Mouse (Mus musculus): ENCODE results near the gene Col23a1. TPM values are rescaled to one million over a fixed set of nuclear protein-coding genes. Genes with fewer than 3 reads are reported as not detected.

The Col23a1 gene
- polyA plus RNA-seq, 1 experiment = 1.5 TPM

DNA sequence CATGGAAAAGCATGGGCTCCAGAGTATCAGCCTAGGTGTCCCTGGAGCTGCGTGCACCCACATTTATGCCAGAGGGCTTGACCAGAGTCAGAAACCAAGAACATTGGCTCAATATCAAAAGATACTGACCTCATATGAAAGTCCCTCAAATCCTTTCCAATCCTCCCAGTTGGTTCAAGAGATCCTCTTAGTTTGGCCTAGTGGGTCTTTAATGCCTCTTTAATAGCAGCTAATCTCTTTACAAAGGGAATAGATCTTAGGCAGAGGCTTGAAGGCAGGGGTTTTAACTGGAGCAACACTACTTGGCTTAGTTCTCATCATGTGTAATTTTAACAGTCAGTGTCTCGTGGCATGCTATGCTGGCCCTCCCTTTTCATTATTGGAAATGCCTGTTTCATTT, 184.0 kb downstream of the Col23a1 start:
- H3K4me3 ChIP-seq (ENCODE audit: insufficient read depth, low read depth, low read length) = no peak overlapping the region

DNA sequence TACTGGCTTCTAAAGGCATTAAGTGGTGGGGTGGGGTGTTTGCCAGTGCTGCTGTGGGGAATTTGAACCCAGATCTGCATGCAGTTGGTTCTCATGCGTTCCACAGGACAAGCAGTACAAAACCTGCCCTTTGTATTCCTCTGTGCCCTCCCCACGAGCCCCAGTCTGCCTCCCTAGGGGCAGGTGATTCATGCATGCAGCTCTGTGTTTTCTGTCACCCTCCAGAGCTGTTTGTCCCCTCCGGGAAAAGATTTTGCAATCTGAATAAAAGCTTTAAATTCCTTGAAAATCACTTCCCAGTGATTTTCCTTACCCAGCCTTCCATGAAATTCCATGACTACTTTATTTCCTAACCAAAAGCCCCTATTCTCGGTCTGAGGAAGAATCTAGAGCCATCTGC, 186.8 kb downstream of the Col23a1 start:
- H3K36me3 ChIP-seq (ENCODE audit: control insufficient read depth, insufficient read depth, low read length) = no peaks in the 10 kb centered on the region
- TF ChIP-seq POLR2A (IDR thresholded peaks at IDR 0.05; ENCODE audit: low read depth, low read length) (no peak), CTCF (conservative IDR thresholded peaks at IDR 0.05; ENCODE audit: insufficient read depth, insufficient read length, low read depth, low read length) (no peak)
- no peak overlapping the region for H3K27ac ChIP-seq (ENCODE audit: insufficient read depth, low read depth, low read length)
- H3K4me1 ChIP-seq (ENCODE audit: control insufficient read depth, insufficient read depth, low read length) = no peaks in the 10 kb centered on the region
- DNase-seq = no peak
- no peaks in the 10 kb centered on the region for H3K27me3 ChIP-seq (replicated peaks; ENCODE audit: control insufficient read depth, insufficient read depth, low read length)
- H3K4me3 ChIP-seq (ENCODE audit: insufficient read depth, low read depth, low read length) = no peak overlapping the region
- WGBS = 52% methylated on average over 4 of the region's 4 CpGs

More for the DNA sequence above, 184.0 kb downstream of the Col23a1 start:
- H3K27ac ChIP-seq (ENCODE audit: insufficient read depth, low read depth, low read length) = no peak overlapping the region
- no peaks in the 10 kb centered on the region for H3K27me3 ChIP-seq (replicated peaks; ENCODE audit: control insufficient read depth, insufficient read depth, low read length)
- no peak for DNase-seq
- no peak for TF ChIP-seq POLR2A (IDR thresholded peaks at IDR 0.05; ENCODE audit: low read depth, low read length)
- TF ChIP-seq CTCF (conservative IDR thresholded peaks at IDR 0.05; ENCODE audit: insufficient read depth, insufficient read length, low read depth, low read length) = no peak
- H3K36me3 ChIP-seq (ENCODE audit: control insufficient read depth, insufficient read depth, low read length) = no peaks in the 10 kb centered on the region
- no peaks in the 10 kb centered on the region for H3K4me1 ChIP-seq (ENCODE audit: control insufficient read depth, insufficient read depth, low read length)
- 90% methylated on average over 2 of the region's 2 CpGs for WGBS

DNA sequence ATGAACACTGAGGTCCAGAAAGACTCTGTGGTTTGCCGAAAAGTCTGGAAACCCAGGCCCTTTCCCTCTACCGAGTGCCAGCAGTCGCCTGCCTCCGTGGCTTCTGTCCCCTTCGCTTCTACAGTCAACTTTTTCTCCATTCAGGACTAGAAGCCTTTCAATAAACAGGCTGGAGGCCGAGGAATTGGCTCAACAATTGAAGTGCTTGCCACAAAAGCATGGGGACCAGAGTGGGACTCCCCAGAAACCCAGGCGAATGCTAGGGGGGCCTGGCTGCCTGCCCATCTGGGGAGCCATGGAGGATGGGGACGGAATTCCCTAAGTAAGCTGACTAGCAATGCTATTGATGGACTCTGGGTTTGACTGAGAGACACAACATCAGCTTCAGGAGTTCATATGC, 187.9 kb downstream of the Col23a1 start:
- no peaks in the 10 kb centered on the region for H3K36me3 ChIP-seq (ENCODE audit: control insufficient read depth, insufficient read depth, low read length)
- H3K4me3 ChIP-seq (ENCODE audit: insufficient read depth, low read depth, low read length) = no peak overlapping the region
- WGBS = 85% methylated on average over 8 of the region's 8 CpGs
- TF ChIP-seq POLR2A (IDR thresholded peaks at IDR 0.05; ENCODE audit: low read depth, low read length) (no peak), CTCF (conservative IDR thresholded peaks at IDR 0.05; ENCODE audit: insufficient read depth, insufficient read length, low read depth, low read length) (no peak)
- H3K27me3 ChIP-seq (replicated peaks; ENCODE audit: control insufficient read depth, insufficient read depth, low read length) = no peaks in the 10 kb centered on the region
- DNase-seq = no peak
- H3K27ac ChIP-seq (ENCODE audit: insufficient read depth, low read depth, low read length) = no peak overlapping the region
- H3K4me1 ChIP-seq (ENCODE audit: control insufficient read depth, insufficient read depth, low read length) = no peaks in the 10 kb centered on the region

DNA sequence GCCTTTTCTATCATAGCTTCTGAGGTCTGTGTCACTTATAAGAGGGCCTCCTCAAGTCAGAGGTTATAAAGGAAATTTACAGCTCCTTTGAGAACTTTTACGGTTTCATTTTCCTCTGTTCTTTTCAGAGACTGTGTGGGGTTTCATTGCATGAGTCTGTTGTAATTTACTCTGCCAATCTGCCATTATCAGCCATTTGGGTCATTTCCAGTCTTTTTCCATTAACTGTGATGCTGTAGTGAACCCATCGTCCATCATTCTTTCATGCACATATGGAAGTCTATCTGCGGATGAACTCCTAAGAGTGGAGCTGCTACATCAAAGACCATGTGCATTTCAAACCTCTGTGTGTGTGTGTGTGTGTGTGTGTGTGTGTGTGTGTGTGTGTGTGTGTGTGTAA, 192.5 kb downstream of the Col23a1 start:
- Histone ChIP-seq H3K27ac (ENCODE audit: insufficient read depth, low read depth, low read length) (no peak overlapping the region), H3K36me3 (ENCODE audit: control insufficient read depth, insufficient read depth, low read length) (no peaks in the 10 kb centered on the region), H3K4me3 (ENCODE audit: insufficient read depth, low read depth, low read length) (no peak overlapping the region), H3K4me1 (ENCODE audit: control insufficient read depth, insufficient read depth, low read length) (no peaks in the 10 kb centered on the region), H3K27me3 (replicated peaks; ENCODE audit: control insufficient read depth, insufficient read depth, low read length) (no peaks in the 10 kb centered on the region)
- no peak for TF ChIP-seq CTCF (conservative IDR thresholded peaks at IDR 0.05; ENCODE audit: insufficient read depth, insufficient read length, low read depth, low read length)
- TF ChIP-seq POLR2A (IDR thresholded peaks at IDR 0.05; ENCODE audit: low read depth, low read length) = no peak
- WGBS = 20% methylated on average over 3 of the region's 3 CpGs
- DNase-seq = no peak

DNA sequence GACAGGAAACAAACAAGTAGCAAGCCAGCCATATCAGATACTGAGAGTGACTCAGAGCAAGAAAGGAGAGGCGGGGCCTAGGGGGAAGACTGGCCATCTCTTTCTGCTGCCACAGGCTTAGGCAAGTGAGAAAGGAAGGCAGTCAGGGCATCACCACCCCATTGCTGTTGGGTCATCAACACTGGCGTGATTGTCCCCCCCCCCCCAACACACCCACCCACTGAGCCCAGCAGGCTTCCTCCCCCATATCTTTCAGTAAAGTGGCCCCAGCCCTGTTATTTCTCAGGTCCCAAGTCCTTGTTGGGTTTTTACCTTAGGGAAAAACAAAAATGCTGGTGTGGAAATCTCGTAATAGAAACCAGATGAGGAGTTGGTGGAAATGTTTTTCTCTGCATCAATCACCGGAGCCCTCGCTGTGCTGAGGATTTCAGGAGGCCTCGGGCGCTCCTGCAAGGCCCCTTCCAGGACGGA, 195.4 kb downstream of the Col23a1 start:
- Histone ChIP-seq H3K36me3 (ENCODE audit: control insufficient read depth, insufficient read depth, low read length) (no peaks in the 10 kb centered on the region), H3K27me3 (replicated peaks; ENCODE audit: control insufficient read depth, insufficient read depth, low read length) (no peaks in the 10 kb centered on the region), H3K4me1 (ENCODE audit: control insufficient read depth, insufficient read depth, low read length) (no peaks in the 10 kb centered on the region), H3K27ac (ENCODE audit: insufficient read depth, low read depth, low read length) (no peak overlapping the region), H3K4me3 (ENCODE audit: insufficient read depth, low read depth, low read length) (no peak overlapping the region)
- DNase-seq = no peak
- TF ChIP-seq CTCF (conservative IDR thresholded peaks at IDR 0.05; ENCODE audit: insufficient read depth, insufficient read length, low read depth, low read length) (no peak), POLR2A (IDR thresholded peaks at IDR 0.05; ENCODE audit: low read depth, low read length) (no peak)
- 71% methylated on average over 8 of the region's 8 CpGs for WGBS

DNA sequence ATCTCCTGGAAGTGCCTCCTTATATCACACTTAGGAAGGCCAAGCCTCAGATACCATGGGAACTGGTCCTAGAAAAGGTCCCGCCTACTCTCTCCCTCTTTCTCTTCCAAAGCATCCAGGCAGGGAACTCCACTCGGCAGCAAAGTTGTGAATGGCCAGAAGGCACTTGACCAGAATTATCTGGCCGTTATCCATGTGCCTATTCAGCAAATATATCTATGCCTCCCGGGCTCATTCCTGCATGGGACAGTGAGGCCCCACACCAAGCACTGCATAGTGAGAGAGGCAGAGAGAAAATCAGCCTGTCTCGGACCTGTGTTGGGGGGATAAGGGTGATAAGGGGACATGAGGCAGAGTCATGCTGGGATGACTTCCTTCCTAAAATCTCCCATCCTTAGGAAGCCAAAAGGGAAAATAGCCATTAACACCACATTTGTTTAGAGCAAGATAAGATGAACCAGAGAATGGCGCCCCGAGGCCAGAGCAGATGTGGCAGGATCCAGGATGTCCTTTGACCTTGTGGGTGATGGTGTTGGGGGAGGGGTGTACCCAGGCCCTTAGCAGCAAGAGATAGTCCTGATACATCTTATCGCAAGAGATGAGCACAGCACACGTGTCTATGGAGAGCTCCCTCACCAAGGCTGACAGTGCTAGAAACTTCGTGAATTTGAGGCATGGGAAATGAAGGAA, 196.2 kb downstream of the Col23a1 start:
- Histone ChIP-seq H3K27ac (ENCODE audit: insufficient read depth, low read depth, low read length) (no peak overlapping the region), H3K36me3 (ENCODE audit: control insufficient read depth, insufficient read depth, low read length) (no peaks in the 10 kb centered on the region), H3K4me3 (ENCODE audit: insufficient read depth, low read depth, low read length) (no peak overlapping the region), H3K4me1 (ENCODE audit: control insufficient read depth, insufficient read depth, low read length) (no peaks in the 10 kb centered on the region), H3K27me3 (replicated peaks; ENCODE audit: control insufficient read depth, insufficient read depth, low read length) (no peaks in the 10 kb centered on the region)
- no peak for DNase-seq
- WGBS = 59% methylated on average over 10 of the region's 10 CpGs
- no peak for TF ChIP-seq POLR2A (IDR thresholded peaks at IDR 0.05; ENCODE audit: low read depth, low read length)
- no peak for TF ChIP-seq CTCF (conservative IDR thresholded peaks at IDR 0.05; ENCODE audit: insufficient read depth, insufficient read length, low read depth, low read length)

DNA sequence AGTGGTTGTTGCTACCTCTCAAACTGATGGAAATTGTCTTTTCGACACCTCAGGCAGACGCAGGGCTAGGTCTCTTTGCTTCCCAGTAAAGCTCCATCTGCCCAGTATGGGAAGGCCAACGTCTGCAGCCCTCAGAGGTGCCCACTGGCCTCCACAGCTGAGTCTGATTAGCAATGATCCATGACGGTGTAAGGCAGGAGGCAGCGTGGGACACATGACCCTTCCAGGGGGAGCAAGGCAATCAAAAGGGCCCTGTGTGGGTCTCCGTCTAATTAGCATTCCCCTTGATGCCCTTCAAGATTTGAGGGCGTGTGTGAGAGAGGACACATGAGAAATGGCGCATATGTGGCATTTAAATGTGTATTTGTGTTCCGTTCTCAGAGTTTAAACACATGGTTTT, 199.1 kb downstream of the Col23a1 start:
- 51% methylated on average over 9 of the region's 9 CpGs for WGBS
- DNase-seq = no peak
- TF ChIP-seq POLR2A (IDR thresholded peaks at IDR 0.05; ENCODE audit: low read depth, low read length) = no peak
- TF ChIP-seq CTCF (conservative IDR thresholded peaks at IDR 0.05; ENCODE audit: insufficient read depth, insufficient read length, low read depth, low read length) = no peak

More for the DNA sequence above, 199.1 kb downstream of the Col23a1 start:
- H3K4me1 ChIP-seq (ENCODE audit: control insufficient read depth, insufficient read depth, low read length) = no peaks in the 10 kb centered on the region
- no peak overlapping the region for H3K4me3 ChIP-seq (ENCODE audit: insufficient read depth, low read depth, low read length)
- H3K27ac ChIP-seq (ENCODE audit: insufficient read depth, low read depth, low read length) = no peak overlapping the region
- no peaks in the 10 kb centered on the region for H3K27me3 ChIP-seq (replicated peaks; ENCODE audit: control insufficient read depth, insufficient read depth, low read length)
- H3K36me3 ChIP-seq (ENCODE audit: control insufficient read depth, insufficient read depth, low read length) = no peaks in the 10 kb centered on the region

Measured in kidney, adult 2 months (tissue).